Mouse (Mus musculus) cerebellum, postnatal 25 days (tissue): ENCODE measurements around the gene Xrcc1.

Experiments
- DNase-seq, 2 experiments: peaks; one replicate each; pipeline ENCODE4 v3.0.0; 2021; ENCODE audit warnings: mixed read lengths in 2 of 2

Gene Xrcc1

DNA sequence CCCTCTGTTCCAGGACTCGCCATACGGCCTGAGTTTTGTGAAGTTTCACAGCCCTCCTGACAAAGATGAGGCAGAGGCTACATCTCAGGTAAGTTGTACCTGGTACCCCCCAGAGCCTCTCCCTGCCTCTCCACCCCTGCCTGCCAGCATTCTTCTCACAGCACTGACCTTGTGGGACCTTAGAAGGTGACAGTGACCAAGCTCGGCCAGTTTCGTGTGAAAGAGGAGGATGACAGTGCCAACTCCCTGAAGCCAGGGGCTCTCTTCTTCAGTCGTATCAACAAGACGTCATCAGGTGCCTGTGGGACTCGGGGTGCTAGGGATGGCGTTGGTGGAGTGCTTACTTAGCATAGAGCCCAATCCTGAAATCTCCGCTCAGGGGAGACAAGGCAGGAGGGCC lies 20.1 kb downstream of the Xrcc1 start:
- DNase-seq = no peak

DNA sequence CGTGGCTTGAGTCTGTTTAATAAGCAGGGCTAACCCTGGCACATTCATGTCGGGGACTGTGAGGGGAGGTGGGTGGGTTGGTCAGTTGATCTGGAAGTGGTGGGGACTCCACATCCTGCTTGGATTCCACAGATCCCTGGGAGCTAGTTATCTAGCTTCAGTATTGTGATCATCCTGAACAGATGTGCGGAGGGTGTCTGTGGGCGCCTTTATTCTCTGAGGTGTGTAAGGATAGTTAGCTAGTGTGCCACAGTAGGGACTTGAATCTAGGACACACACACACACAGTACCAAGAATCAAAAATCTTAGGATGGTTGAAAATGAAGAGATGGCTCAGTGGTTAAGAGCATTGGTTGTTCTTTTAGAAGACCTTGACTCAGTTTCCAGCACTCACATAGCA lies 22.4 kb downstream of the Xrcc1 start:
- DNase-seq = no peak

DNA sequence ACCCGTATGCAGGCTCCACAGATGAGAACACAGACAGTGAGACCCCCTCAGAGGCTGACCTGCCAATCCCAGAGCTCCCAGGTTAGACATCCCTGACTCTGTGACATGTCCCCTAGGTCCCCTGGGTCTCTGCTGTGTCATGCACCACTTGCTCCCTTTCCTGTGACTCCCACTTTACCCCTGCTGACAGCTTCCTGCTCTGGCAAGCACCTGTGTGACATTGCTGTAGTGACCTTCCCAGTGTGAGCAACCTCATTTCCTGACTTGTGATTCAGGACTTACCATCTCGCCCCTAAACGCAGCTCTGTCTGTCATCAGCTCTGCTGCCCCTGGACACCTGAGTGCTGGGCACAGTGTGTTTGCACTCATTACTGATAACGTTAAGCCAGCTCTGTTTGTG lies 25.0 kb downstream of the Xrcc1 start:
- no peak for DNase-seq

DNA sequence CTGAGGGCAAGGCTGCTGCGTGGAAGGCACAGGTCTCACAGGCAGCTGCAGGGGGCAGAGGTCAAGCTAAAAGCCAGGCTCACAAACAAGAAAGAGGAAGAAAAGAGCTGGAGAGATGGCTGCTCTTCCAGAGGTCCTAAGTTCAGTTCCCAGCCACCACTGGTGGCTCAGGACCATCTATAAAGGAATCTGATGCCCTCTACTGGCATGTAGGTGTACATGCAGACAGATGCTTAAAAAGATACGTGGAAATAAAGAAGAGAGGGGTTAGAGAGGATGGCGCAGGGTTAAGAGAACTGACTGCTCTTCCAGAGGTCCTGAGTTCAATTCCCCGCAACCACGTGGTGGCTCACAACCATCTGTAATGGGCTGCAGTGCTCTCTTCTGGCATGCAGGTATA lies 26.4 kb downstream of the Xrcc1 start:
- DNase-seq = no peak

DNA sequence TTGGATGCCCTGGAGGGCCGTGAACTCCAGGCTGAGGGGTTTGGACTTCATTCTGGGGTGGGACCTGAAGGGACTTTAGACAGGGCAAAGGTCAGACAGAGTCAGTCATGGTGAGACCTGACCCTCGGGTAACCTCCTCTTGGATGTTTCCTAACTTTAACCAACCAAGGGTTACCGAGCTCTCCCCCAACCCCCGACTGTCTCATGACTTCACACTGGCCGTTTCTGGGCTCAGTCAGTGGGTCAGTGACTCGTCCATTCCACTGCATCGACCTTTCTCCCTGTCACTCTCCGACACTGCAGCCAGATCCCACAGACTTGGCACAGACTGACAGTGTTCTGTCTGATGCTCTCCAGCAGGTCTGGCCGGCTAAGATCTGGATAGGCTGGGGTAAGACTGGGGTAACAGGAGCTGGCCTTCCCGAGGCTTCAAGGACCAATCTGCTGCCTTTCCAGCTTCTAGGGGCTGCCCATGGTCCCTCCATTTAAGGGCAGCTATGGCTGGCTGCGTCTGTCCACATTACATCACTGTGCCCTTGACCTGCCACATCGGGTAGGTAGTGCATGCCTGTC lies 28.2 kb downstream of the Xrcc1 start:
- no peak for DNase-seq

DNA sequence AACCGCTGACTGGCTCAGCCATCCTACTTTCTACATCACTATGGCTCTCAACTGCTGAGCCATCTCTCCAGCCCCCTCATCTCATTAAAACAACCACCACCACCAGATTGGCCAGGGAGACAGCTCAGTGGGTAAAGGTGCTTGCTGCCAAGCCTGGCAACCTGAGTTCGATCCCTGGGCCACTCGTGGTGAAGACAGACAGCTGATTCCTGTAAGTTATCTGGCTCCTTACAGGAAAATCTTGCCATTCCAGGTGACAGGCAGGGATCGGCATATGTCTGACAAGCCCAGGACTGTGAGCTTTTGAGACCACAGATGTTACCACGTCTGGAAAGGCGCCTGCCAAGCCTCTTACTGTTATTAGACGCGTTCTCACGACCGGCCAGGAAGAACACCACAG lies 31.7 kb downstream of the Xrcc1 start:
- no peak for DNase-seq

DNA sequence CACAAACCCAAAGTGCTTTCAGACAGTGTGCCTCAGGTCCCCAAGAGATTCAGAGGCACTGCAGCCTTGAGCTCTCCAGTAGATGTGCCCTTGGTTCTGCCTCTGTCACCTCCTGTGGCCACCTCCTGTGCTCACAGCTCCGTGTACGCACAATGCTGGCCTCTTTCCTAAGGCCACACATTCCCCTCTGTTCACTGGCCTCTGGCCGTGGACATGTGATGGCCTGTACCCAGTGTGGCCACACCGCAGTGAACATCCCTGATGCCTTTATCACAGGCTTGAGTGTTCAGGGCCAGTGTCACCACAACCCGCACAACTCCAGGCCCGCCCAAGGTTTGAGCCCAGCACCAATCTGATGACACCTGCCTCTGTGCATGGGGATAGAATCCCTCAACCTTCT lies 38.8 kb downstream of the Xrcc1 start:
- no peak for DNase-seq

DNA sequence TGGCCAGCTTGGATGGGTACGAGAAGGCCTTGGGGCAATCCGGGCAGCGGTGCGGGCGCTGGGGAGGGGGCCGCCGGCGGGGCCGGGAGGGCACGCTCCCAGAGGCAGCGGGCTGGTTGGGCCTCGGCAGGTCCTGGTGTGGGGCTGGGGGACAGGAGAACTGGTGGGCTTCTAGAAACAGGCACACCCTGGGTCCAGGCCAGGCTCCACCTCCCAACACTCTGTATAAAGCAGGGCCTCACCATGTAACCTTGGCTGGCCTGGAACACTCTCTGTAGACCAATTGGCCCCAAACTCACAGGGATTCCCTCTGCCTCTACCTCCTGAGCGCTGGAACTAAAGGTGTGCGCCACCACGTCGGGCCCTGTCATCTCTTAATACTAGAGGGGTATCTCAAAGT lies 39.9 kb downstream of the Xrcc1 start:
- DNase-seq = no peak

DNA sequence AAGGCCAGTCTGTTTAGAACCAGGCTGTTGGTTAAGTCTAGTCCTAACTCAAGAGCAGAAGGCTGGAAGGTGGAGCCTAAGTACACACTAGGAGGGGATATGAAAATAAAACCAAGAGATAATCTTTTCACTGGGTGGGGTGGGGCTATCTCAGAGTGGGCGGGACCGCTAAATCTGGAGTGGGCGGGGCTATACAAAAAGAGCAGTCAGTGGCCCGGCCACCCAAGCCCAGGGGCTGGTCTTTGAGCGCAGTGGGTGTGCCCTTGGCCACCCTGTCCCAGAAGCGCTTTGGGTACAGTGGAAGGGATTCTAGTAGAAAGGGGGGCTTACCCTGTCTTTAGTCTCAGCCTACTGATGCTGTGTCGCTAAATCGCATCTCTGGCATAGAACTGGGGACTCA lies 40.7 kb downstream of the Xrcc1 start:
- no peak for DNase-seq

DNA sequence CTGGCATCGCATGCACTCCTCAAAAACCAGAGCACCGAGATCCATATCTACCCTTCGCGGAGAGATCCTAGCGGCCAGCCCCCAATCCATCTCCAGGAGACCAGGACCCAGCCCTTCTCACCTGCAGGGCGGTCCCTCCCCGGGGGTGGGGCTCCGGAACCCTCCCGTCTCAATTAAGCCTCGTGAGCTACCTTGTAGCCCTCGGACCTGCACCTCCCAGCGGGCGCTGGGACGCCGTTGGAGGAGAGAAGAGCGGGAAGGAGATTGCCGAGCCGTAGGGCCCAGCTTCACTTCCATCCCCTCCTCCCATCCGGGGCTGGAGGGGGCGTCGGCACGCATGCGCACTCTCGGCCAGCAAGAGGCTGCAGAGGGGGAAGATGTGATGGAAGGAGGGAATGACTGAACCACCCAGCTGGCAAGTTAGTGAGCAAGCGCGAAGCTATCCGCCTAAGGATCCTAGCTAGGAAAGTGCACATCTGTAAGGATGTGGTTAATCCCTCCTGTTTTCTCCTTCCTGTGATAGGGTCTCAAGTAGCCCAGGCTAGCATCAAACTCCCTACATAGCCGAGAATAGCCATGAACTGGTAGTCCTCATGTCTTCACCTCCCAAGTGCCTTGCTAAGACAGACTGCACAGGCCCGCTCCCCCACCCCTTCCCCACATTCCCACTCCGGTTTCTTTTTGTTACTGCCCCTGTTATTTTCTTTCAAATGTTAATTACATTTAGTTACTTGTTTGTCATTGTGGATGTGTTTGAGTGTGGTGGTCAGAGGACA lies 41.4 kb downstream of the Xrcc1 start, which contains the start of the genes Ethe1 and Zfp575:
Ethe1 (plus strand) TSS at position 214 of the 776 bp plus-strand sequence.
Zfp575 (minus strand) TSS at position 312 of the 776 bp plus-strand sequence.
- DNase-seq = peak; percentile 58 to 76

DNA sequence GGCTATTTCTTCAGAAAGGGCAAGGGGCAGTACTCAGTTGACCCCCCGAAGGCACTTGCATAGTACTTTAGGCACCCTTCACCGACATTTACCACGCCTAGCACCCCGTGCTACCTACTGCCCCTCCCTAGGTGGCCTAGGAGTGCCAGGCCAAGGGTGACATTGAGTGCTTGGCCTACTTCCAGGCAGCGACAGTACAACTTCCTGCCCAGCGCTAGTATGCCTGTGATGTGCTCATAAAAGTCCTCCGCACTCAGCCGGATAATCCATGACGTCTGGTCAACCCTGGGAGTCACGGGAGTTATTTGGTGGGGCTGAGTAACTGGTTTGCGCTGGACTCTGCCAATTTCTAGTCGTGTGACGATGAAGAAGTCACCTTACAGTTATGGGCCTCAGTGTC lies 42.2 kb downstream of the Xrcc1 start:
- no peak for DNase-seq

DNA sequence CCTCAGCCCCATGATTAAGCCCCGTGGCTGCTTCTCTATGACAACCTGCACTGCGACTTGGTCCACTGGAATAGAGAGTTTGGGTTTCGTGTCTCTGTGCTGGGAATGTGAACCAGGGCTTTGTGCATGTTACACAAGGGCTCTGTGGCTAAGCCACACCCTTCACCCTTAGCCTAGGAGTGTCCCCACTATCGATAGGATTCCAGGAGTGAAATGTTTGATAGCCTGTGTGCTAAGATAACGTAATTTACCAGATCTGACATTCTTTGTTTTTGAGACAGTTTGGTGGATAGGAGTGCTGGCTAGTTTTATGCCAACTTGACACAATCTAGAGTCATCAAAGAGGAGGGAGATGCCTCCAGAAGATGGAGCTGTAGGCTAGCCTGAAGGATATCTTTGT lies 45.6 kb downstream of the Xrcc1 start:
- DNase-seq = no peak

DNA sequence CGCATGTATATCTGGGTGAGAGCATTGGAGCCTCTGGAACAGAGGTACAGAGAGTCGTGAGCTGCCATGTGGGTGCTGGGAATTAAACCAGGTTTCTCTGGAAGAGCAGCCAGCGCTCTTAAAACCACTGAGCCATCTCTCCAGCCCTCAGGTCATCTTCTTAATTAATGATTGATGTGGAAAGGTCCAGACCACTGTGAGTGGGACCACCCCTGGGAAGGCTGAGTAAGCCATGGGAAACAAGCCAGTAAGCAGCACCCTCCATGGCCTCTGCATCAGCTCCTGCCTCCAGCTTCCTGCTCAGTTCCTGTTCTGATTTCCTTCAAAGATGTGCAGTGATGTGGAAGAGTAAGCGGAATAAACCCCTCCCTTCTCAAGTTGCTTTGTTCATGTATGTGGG lies 46.1 kb downstream of the Xrcc1 start:
- no peak for DNase-seq

DNA sequence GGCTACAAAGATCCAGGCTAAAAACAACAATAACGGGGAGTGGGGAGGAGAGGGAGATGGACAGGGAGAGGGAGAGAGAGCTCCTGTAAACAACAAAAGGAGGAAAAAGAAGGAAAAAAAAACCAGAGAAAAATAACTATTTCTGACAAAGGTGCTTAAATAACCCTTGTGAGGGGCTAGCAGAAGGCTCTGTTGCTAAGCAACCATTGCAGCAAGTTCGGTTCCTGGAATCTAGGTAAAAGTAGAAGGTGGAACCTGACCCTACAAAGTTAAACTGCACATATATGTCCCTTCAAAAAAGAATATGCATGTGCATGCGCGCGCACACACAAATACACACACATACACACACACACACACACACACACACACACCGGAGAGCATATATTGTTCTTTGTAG lies 46.7 kb downstream of the Xrcc1 start:
- DNase-seq = no peak

DNA sequence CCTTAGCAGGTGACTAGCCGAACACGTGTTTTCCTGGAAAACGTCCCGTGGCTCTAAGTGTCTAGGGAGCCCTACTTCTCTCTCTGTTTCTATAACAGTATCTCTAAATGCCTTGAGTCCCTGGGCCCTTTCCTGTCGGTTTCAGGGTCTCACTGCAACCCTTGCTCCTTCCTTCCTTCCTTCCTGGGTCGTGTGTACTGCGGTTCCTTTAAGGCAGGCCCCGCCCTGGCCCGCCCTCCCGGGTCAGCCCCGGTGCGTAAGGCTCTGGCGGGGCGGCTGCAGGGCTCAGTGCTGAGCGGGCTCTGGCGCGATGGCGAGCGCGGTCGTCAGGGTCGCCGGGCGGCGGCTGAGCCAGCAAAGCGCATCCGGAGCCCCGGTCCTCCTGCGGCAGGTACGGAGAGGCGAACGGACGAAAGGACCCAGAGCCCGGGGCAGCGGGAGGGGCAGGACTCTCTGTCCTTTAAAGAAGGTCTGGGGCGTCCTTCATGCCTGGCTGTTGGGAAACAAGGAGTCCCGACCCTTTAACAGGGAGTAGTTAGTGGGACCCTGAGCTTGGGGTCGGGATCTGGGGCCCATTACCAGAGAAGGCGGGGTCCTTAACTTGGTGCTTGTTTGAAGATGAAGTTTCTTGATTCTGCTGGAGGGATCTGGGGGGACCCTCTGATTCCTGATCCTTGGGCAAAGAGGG lies 47.7 kb downstream of the Xrcc1 start:
- DNase-seq = peak; percentile 79 to 88

DNA sequence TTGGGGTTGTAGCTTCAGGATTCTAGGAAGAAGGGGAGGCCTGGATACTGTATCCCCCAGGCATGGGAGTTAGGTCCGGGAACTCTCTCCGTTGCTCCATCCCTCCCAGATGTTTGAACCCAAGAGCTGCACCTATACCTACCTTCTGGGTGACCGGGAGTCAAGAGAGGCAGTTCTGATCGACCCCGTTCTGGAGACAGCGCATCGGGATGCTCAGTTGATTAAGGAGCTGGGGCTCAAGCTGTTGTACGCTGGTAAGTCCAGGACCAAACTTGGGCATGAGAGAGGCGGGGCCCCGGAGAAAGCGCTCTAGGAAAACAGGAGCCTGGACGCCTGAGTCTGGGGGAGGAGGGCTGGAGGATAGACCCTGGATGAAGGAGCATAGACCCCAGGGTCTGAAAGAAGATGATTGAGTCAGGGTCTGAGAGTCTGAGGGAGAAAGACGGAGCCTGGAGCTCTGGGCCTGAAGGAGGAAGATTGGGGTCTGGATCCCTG lies 48.3 kb downstream of the Xrcc1 start:
- DNase-seq = no peak

DNA sequence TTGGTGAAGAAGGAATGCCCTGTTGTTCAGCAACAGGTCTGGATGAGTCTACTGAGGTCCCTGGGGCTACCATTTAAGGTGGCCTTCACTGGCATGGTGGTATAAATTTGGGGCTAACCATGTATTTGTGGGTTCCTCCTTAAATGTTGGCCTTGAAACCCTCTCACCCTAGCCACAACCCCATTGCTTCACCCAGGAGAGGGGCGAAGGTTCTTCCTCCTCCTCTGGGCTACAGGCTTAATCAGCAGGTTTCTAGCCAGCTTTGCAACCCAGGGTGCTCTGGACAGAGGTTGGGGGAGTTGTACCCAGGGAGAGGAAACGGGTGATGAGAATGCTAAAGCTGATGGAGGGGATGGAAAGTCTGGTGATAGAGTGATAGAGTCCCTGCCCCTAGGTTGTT lies 49.4 kb downstream of the Xrcc1 start:
- no peak for DNase-seq

DNA sequence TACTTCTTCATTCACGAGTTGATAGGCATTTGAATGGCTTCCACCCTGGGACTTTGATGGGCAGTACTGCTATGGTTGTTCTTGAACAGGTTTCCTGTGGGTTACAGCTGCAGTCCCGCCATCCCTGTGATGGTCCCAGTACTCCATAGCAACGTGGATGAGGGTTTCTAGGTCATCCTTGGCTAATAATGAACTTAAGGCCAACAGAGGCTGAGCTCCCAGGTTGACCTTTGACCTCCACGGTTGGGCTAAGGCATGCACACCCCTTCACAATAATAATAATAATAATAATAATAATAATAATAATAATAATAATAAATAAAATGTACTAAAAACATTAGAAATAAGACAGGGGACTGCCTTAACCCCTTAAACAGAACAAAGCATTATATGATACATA lies 52.0 kb downstream of the Xrcc1 start:
- DNase-seq = no peak

DNA sequence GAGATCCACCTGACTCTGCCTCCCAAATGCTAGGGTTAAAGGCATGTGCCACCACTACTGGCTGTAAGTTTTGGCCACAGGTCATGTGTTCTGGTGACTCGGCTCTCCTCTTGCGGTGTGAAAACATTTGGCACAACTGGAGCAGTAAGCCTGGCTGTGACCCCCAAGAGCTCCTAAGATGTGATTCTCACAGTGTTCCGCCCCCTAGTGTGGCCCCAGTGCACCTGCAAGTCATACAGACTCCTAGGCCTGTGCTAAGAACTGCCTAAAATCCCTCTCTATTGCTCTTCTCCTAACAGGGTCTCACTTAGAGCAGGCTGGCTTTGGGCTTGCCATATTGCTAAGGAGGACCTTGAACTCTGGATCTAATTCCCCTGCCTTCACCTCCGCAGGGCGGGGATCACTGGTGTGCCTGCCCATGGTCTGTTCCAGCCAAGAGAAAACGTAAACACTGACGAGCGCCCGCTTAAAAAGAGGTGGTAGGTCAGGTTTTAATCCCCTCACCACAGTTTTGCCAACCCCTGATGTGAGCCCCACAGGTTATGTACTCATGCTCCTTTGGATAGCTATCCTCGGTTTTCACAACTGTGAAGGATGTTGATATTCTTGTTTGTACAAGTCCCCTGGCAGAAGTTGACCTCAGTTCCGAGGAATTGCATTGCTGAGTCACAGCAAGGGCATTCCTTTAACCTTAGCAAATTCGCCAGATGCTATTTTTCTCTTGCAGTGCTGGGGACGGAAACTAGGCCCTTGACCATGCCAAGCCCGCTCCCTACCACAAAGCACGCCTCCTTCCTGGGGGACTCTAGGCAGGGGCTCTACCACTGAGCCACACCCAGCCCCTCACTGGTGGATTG lies 53.4 kb downstream of the Xrcc1 start:
- DNase-seq = peak in 1 of 2 experiments; percentile 31

DNA sequence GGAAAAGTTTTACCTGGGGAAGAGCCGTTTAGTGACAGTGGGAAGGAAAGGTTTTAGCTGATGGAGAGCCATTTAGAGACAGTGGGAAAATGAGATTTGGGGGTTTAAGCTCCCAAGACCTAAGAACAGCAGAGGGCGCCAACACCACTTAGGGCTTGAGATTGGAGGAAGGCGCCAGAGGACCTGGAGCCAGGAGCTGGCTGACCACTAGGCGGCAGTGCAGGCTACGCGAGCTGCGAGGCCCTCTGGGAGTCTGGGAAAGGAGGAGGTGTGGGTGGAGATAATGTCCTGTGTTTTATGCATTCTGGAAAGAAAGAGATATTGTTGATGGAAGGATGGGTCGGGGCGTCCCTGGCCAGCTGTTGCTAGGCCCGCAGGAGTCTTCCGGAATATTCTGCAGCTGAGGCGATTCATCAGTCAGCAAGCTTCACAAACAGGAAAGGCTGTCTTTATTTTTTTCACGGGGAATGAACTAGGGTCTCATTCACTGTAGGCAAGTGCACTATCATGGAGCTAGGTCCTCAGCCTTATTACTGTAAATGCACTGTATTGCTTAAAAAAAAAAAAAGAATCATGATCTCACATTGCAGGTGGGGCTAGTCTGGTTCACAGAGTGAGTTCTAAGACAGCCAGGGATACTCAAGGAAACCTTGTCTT lies 55.0 kb downstream of the Xrcc1 start:
- peak; percentile 97 to 99 for DNase-seq

DNA sequence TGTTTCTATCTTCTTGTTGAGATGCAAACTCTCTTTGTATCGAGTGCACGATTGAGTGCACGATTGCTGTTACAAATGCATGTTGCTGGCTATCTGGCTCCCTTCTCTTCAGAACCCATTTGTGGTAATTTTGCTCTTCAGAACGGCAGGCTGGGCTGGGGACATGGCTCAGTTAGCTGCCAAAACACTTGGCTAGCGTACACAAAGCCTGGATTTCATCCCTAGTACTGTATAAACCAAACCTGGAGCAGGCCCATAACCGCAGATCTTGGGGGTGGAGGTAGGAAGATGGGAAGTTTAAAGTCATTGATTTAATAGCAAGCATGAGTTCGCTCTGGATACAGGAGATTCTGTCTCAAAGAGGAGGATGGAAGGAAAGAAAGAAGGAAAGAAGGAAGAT lies 59.5 kb downstream of the Xrcc1 start:
- no peak for DNase-seq

DNA sequence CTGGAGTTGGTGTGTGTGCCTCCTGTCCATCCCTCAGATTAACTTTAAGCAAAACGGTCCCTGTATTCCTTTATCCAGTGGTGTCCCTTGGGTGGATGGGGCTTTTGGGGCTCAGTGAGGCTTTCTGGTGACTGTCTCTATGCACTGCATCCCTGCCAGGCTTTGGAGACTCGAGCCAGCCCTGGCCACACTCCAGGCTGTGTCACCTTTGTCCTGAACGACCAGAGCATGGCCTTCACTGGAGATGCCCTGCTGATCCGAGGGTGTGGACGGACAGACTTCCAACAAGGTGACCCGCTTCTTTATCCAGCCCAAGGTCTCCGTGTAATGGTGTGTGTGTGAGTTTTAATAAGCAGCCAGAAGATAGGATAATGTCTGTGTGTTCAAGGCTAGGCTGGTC lies 60.0 kb downstream of the Xrcc1 start:
- no peak for DNase-seq
